Comparison of ENCODE assay signal across 8 mouse cellular contexts in the genomic region with DNA sequence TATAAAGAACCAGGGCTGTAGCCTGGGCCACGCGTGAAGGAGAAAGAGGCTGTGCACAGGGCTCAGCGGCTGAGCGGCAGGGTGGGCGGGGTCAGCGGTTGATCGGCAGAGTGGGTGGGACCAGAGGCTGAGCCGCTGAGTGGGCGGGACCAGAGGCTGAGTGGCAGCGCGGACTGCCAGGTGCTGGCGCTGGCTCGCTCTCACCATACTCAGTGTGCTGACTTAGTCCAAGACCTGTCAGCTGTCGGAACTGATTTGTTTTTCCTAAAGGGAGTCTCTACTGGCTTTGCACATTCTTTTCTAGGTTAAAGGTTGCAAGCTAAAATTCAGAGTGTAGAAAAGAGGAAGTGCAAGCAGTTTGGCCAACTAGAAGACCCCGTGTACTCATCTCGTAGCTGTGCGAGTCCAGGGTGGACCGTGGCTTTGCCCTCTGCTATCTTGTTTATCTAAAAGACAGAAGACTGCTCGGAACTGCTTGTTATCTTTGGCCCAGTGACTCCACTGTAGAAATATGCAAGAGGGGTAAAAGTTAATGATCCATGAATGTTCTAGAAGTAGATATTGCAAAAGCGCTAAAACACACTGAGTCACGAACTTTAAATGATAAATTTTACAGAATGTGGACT. TPM values are rescaled to one million over a fixed set of nuclear protein-coding genes. Genes with fewer than 3 reads are reported as not detected.
DNase-seq lines count a peak whose midpoint lies in the region; ATAC-seq and TF ChIP-seq lines count a peak whose summit lies in the region.

No protein-coding gene starts in this region.

- H3K9me3 ChIP-seq in kidney, embryonic 14.5 days (ENCODE audit: control insufficient read depth, low read length) = no peaks in the 10 kb centered on the region
- no peaks in the 10 kb centered on the region for H3K9me3 ChIP-seq in liver, embryonic 11.5 days (ENCODE audit: control insufficient read depth, low read length)

- TF ChIP-seq CTCF in bone marrow macrophage, adult 2 months (IDR thresholded peaks at IDR 0.05; ENCODE audit: low read depth, low read length) = no peak
- no peak for TF ChIP-seq CTCF in embryonic fibroblast, embryonic 13.5 days (IDR thresholded peaks at IDR 0.05; ENCODE audit: borderline replicate concordance, insufficient read depth, low read length)

- no peak for TF ChIP-seq POLR2A in bone marrow macrophage, adult 2 months (IDR thresholded peaks at IDR 0.05; ENCODE audit: borderline replicate concordance, low read depth, low read length)
- peak; percentile 34; the same call in 1 of the 2 replicates for TF ChIP-seq POLR2A in embryonic fibroblast, embryonic 13.5 days (IDR thresholded peaks at IDR 0.05; ENCODE audit: low read depth, low read length)
- TF ChIP-seq POLR2A in myocyte (IDR thresholded peaks at IDR 0.05; ENCODE audit: insufficient read length, low read depth) = peak; percentile 22

- H3ac ChIP-seq in myocyte (ENCODE audit: control insufficient read depth, insufficient read length) = no peak overlapping the region

- H3K27ac ChIP-seq in bone marrow macrophage, adult 2 months (ENCODE audit: insufficient read depth, low read depth, low read length) = peak overlapping the region; percentile 39
- peak overlapping the region; percentile 93 for H3K27ac ChIP-seq in embryonic fibroblast, embryonic 13.5 days (ENCODE audit: insufficient read depth, low read length)
- peak overlapping the region; percentile 30; the same call in 1 of the 2 replicates for H3K27ac ChIP-seq in kidney, embryonic 14.5 days (ENCODE audit: low read depth, low read length)
- H3K27ac ChIP-seq in liver, embryonic 11.5 days (ENCODE audit: low read depth, low read length) = 0 out of 2 replicates have a peak overlapping the region, but pooled peaks have one; percentile 43

- H3K4me3 ChIP-seq in bone marrow macrophage, adult 2 months (ENCODE audit: insufficient read depth, low read length) = peak overlapping the region; percentile 54
- peak overlapping the region; percentile 7; the same call in 1 of the 2 replicates for H3K4me3 ChIP-seq in embryonic fibroblast, embryonic 13.5 days (ENCODE audit: insufficient read depth, low read length)
- peak overlapping the region; percentile 11; the same call in 1 of the 2 replicates for H3K4me3 ChIP-seq in kidney, embryonic 14.5 days (ENCODE audit: low read length)
- peak overlapping the region; percentile 36 for H3K4me3 ChIP-seq in liver, embryonic 11.5 days (ENCODE audit: low read depth, low read length)
- peak overlapping the region; percentile 4 for H3K4me3 ChIP-seq in myocyte

- H3K4me2 ChIP-seq in kidney, embryonic 14.5 days (replicated peaks; ENCODE audit: low read depth, low read length) = peak overlapping the region; percentile 47
- H3K4me2 ChIP-seq in liver, embryonic 11.5 days = peak overlapping the region; percentile 78
- peak overlapping the region; percentile 85 for H3K4me2 ChIP-seq in myocyte (ENCODE audit: low read depth)

- peak; percentile 93 for DNase-seq in A20 (ENCODE audit: low read depth, low spot score)
- peak; percentile 83 to 88 for DNase-seq in heart, adult 9 months (ENCODE audit: low spot score in 2 of 2)
- DNase-seq in liver, embryonic 11.5 days (ENCODE audit: low spot score) = peak; percentile 86
- DNase-seq in splenic B cell, adult 2 months (ENCODE audit: low read depth, low spot score) = peak; percentile 90

- H3K27me3 ChIP-seq in kidney, embryonic 14.5 days (ENCODE audit: control insufficient read depth, insufficient read depth, low read length) = no peaks in the 10 kb centered on the region
- no peaks in the 10 kb centered on the region for H3K27me3 ChIP-seq in liver, embryonic 11.5 days (replicated peaks; ENCODE audit: control insufficient read depth, insufficient read depth, low read length)
- H3K27me3 ChIP-seq in myocyte (ENCODE audit: control insufficient read depth, insufficient read depth, insufficient read length) = no peaks in the 10 kb centered on the region
- H3K27me3 ChIP-seq in splenic B cell, adult 2 months (ENCODE audit: control insufficient read depth, insufficient read depth, low read length, poor library complexity, severe bottlenecking) = no peaks in the 10 kb centered on the region

- H3K36me3 ChIP-seq in kidney, embryonic 14.5 days (ENCODE audit: control insufficient read depth, insufficient read depth, low read length) = no peaks in the 10 kb centered on the region
- no peaks in the 10 kb centered on the region; the same call in 1 of the 2 replicates for H3K36me3 ChIP-seq in liver, embryonic 11.5 days (ENCODE audit: control insufficient read depth, insufficient read depth, low read length)
- H3K36me3 ChIP-seq in myocyte (ENCODE audit: control insufficient read depth, insufficient read depth) = no peaks in the 10 kb centered on the region
- no peaks in the 10 kb centered on the region for H3K36me3 ChIP-seq in splenic B cell, adult 2 months (ENCODE audit: control insufficient read depth, insufficient read depth, low read length, poor library complexity, severe bottlenecking)

- peak; percentile 85 for ATAC-seq in kidney, embryonic 14.5 days (ENCODE audit: low FRiP score, low TSS enrichment)
- ATAC-seq in liver, embryonic 11.5 days (replicated peaks; ENCODE audit: low FRiP score) = peak; percentile 93

- no peaks in the 10 kb centered on the region for H3K79me2 ChIP-seq in myocyte (ENCODE audit: control insufficient read depth, insufficient read depth)

- H3K9ac ChIP-seq in kidney, embryonic 14.5 days (ENCODE audit: low read depth, low read length) = peak overlapping the region; percentile 44
- H3K9ac ChIP-seq in liver, embryonic 11.5 days (ENCODE audit: low read depth, low read length) = 0 out of 2 replicates have a peak overlapping the region, but pooled peaks have one; percentile 25

- WGBS in kidney, embryonic 14.5 days = under 1% methylated on average over 21 of the region's 21 CpGs
- 4% methylated on average over 21 of the region's 21 CpGs for WGBS in liver, embryonic 11.5 days

- peaks cover 24% of the 10 kb centered on the region for H3K4me1 ChIP-seq in bone marrow macrophage, adult 2 months (ENCODE audit: control insufficient read depth, insufficient read depth, low read length)
- H3K4me1 ChIP-seq in embryonic fibroblast, embryonic 13.5 days (ENCODE audit: control insufficient read depth, insufficient read depth, low read length) = peaks cover 9% of the 10 kb centered on the region
- peaks cover 28% of the 10 kb centered on the region for H3K4me1 ChIP-seq in kidney, embryonic 14.5 days (ENCODE audit: control insufficient read depth, insufficient read depth, low read length)
- H3K4me1 ChIP-seq in liver, embryonic 11.5 days (replicated peaks; ENCODE audit: control insufficient read depth, insufficient read depth, low read length) = peaks cover 25% of the 10 kb centered on the region

TF ChIP-seq in myocyte, 11 proteins besides CTCF, POLR2A, EP300 and RAD21:
- peak; percentile 44 for TF ChIP-seq TCF3 (IDR thresholded peaks at IDR 0.05; ENCODE audit: insufficient read length, low read depth)
- peak in 2 of 3 experiments; percentile 71 to 87 for TF ChIP-seq MYOG (IDR thresholded peaks at IDR 0.05; ENCODE audit: control insufficient read depth in 1 of 3, insufficient read depth in 1 of 3, insufficient read length in 2 of 3, low read depth in 2 of 3)
- TF ChIP-seq MYOD1 (IDR thresholded peaks at IDR 0.05; ENCODE audit: control insufficient read depth in 1 of 3, insufficient read length in 2 of 3, low read depth in 2 of 3) = peak in 2 of 3 experiments; percentile 91 to 97
- TF ChIP-seq SRF (IDR thresholded peaks at IDR 0.05; ENCODE audit: control insufficient read depth, insufficient read length, low read depth) = peak; percentile 10
- TF ChIP-seq TCF12 (IDR thresholded peaks at IDR 0.05; ENCODE audit: insufficient read depth, poor library complexity, severe bottlenecking) = no peak

RNA-seq across cellular contexts. Expression of a gene that starts 19.8 kb away (rescaled TPM):
- 35.4 and 41.1 TPM in 2 replicates for polyA plus RNA-seq in bone marrow macrophage, adult 2 months (2012; ENCODE audit: insufficient read depth, insufficient read length, missing spikeins)
- polyA plus RNA-seq in embryonic fibroblast, embryonic 13.5 days (2011; ENCODE audit: insufficient read length, low read depth, missing spikeins) = 59.2 and 64.8 TPM in 2 replicates
- 6.8 and 10.7 TPM in 2 replicates for polyA plus RNA-seq in kidney, embryonic 14.5 days (2014; fragmentation: Nextera tagmentation; extraction: Ambion mirVana)
- polyA plus RNA-seq in liver, embryonic 11.5 days (2014; fragmentation: Nextera tagmentation; extraction: Ambion mirVana) = 9.4 and 9.8 TPM in 2 replicates
- polyA plus RNA-seq in myocyte (2012; fragmentation: generic; extraction: Trizol) = 21.8 TPM

RNA-seq across cellular contexts. Expression of a gene that starts 34.2 kb away (rescaled TPM):
- polyA plus RNA-seq in bone marrow macrophage, adult 2 months (2012; ENCODE audit: insufficient read depth, insufficient read length, missing spikeins) = 1.2 TPM in 1 of 2 replicates, not detected in the other
- 36.4 and 40.9 TPM in 2 replicates for polyA plus RNA-seq in embryonic fibroblast, embryonic 13.5 days (2011; ENCODE audit: insufficient read length, low read depth, missing spikeins)
- 8.0 and 9.6 TPM in 2 replicates for polyA plus RNA-seq in kidney, embryonic 14.5 days (2014; fragmentation: Nextera tagmentation; extraction: Ambion mirVana)
- 2.9 and 3.1 TPM in 2 replicates for polyA plus RNA-seq in liver, embryonic 11.5 days (2014; fragmentation: Nextera tagmentation; extraction: Ambion mirVana)
- 22.6 TPM for polyA plus RNA-seq in myocyte (2012; fragmentation: generic; extraction: Trizol)

Comparison
In these comparisons a context has a peak if more than half of its experiments do, and no peak if none do; other contexts are left out.
1. Peak in every context shown above with its lines: DNase-seq, ATAC-seq, H3K4me3 ChIP-seq and H3K27ac ChIP-seq.
2. H3K27ac ChIP-seq: peak in every context shown above with its lines; median percentile 93 in embryonic fibroblast, embryonic 13.5 days; 43 in liver, embryonic 11.5 days; 39 in bone marrow macrophage, adult 2 months; 30 in kidney, embryonic 14.5 days.
3. H3K4me3 ChIP-seq: peak in every context shown above with its lines; median percentile 54 in bone marrow macrophage, adult 2 months; 36 in liver, embryonic 11.5 days; 11 in kidney, embryonic 14.5 days; 7 in embryonic fibroblast, embryonic 13.5 days; 4 in myocyte.